Mouse (Mus musculus): ENCODE measurements around the gene Pcolce.

- TF ChIP-seq CTCF (IDR thresholded peaks at IDR 0.05; ENCODE audit: low read depth) (no peak; the same call in 1 of the 2 replicates), EP300 (IDR thresholded peaks at IDR 0.05; ENCODE audit: low read depth) (no peak)
Observed at GRCm38 (mm10) chr5:137600619-137601364, 12.8 kb downstream of the Pcolce start, which contains the start of gene Mospd3.

Data from liver, embryonic 14.5 days (tissue).